Mouse (Mus musculus) spleen, adult 18-20 months (tissue): ENCODE data around the gene Cuedc2.

Source experiments
- DNase-seq, 2 experiments: peaks; one replicate each; pipeline ENCODE4 v3.0.0; 2022; ENCODE audit warnings: mixed read lengths in 2 of 2

Cuedc2 gene

DNA sequence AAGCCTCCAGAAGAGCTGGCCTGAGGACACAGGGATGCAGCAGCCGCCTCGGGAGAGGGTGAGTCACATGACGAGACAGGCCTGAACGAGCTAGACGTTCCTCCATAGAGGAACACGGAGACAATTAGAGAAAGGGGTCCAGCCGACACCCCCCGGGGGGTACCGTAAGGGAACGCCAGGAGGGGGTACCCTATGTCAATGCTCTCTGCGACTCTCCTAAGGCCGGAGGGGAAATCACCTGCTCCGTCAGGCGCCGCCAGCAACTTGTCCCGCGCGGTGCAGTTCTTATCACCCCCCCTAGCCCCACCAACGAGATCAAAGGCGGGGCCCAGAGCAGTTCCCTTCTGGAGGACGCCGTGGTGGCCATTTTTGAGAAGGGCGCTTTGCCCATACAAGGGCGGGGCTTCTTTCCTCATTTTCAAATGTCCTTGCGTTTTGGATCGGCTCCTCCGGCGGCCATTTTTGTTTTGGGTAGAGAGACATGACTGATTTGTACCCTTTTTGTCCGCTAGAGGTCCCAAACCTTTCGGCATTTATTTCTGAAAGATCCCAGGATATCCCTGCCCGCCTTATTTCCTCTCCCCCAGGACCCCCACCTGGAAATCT is at the start of gene Cuedc2:
Gene Cuedc2 (minus strand): TSS at position 372 of the 606 bp plus-strand sequence.
- DNase-seq = peak; percentile 89 to 97

DNA sequence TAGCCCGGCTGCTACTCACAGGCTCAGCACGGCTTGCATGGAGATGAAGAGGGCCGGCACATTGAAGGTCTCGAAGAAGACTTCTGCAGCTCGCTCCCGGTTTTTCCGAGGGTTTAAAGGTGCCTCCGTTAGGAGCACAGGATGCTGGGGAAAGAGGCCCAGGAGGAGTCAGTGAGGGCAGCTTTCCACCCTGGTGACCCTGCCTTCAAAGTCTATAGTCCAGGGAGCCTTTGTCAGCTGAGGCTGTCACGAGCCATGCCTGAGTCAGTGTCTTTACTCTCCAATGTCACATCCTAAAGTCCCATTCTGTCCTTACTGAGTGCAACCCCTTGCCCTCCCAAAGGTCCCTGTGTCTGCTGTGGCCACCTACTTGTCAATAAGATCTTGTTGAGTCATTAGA is 43.8 kb upstream of the Cuedc2 start:
- DNase-seq = no peak

DNA sequence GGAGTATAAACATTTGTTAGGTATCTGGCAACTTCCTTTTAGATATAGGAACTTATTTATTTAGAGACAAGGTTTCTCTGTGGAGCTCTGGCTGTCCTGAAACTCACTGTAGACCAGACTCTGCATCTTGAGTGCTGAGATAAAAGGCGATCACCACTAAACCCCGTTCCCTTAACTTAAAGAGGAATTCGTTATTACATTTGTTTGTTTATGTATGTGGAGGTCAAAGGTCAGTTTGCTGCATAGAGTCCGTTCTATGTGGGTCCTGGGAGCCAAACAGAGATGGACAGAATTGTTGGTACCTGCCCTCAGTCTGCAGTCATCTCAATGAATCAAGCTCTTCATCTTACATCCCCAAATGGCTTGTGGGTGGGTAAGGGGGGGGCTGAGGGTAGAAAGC is 37.4 kb upstream of the Cuedc2 start:
- no peak for DNase-seq

DNA sequence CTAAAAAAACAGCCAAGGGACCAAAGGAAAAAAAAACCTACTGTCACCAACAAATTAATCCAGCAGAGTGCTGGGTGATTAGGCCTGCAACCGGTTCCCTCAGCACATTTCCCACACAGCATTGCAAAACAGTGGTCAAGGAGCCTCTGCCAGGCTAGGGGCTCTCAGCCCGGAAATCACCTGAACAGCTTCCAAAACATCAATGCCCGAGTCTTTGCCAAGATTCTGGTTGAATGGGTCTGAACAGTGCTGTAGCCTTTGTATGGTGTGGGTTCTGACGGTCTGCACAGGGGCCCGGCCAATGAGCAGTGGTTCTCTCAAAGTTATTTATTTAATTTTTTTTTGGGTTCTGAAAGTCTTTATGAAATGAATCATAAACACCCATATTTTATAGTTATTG is 37.0 kb upstream of the Cuedc2 start:
- no peak for DNase-seq

- no peak for DNase-seq
These were observed 36.1 kb upstream of the Cuedc2 start for GRCm38 (mm10) chr19:46374477-46375088.

DNA sequence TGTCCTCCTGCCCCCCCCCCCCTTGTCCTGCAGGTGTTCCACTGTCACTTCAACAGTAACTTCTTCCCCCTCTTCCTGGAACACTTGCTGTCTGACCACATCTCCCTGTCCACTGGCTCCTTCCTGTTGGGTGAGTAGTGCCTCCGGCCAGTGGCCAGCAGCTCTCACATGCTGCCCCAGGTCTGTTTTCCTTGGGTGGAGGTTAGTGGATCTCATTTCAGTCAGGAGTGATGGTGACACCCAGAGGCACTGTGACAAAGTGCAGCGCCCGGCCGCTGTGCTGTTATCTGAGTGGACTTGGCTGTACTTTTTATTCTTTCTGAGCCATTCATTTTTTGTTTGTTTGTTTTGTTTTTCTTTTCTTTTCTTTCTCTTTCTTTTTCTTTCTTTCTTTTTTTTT is 30.7 kb upstream of the Cuedc2 start:
- peak; percentile 22 to 55 for DNase-seq

- DNase-seq = no peak
These were observed 29.5 kb upstream of the Cuedc2 start for GRCm38 (mm10) chr19:46367798-46368590.

DNA sequence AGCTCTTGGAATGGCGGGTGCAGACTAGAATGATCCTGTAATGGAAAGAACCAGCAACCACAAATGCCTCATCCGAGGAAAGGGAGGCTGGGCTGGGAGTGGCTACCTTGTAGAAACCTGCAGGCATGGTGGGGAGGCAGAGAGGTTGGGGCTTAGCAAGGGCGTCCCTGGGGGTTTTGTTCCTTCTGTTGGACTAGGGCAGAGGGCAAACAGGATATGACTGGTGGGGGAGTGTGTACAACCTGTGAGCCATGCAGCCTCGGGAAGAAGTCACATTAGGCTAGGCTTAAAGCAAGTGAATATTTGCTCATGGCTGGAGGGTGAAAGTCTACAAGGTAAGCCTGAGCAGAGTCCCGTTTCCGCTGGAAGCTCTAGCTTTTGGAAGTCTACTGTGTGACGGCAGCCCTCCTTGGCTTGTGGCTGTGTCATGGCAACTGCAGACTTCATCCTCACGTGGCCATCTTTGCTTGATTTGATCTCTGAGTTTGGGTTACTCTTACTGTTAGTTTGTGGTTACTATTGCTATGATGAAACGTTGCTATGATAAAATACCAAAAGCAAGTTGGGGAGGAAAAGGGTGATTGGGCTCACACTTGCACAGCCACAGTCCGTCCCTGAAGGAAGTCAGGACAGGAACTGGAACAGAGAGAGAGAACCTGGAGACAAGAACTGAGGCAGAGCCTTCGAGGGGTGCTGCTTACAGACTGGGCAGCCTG is 24.9 kb upstream of the Cuedc2 start:
- no peak for DNase-seq

DNA sequence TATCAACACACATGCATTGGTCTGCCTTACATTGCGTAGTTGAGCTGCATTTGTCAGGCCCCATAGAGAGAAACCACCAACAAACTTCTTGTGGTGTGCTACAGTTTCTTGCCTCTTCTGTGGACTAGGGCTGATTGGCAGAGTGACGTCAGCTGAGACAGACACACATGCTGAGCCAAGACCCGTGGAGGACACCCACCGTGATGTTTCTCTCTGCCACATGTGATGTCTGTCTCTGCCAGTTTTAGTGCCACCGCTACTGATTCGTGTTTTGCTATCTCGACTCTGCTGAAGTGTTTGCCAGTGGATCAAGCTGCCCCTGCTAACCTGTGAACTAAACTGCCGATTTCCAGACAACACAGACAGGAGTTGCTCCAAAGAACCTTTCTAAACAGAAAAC is 23.6 kb upstream of the Cuedc2 start:
- no peak for DNase-seq

DNA sequence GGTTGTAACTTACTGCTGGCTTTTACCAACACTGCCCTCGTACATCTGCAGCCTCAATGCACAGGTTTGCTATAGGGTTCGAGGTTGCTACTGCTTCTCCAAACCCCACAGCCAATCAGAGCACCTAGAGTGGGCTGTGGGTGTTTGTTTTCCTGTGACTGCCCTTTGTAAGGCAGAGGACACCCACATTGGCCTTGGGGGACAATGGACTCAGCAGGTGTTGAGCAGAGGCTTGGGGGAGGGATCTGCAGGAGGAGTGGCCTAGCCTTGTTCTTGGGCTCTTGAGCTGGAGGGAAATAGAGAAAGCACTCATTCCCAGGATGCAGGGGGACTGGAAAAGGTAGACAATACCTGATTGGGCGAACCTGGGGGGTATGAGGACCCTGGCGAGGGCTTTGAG is 19.9 kb upstream of the Cuedc2 start:
- no peak for DNase-seq

GRCm38 (mm10) chr19:46357344-46358280 is 19.1 kb upstream of the Cuedc2 start:
- no peak for DNase-seq

DNA sequence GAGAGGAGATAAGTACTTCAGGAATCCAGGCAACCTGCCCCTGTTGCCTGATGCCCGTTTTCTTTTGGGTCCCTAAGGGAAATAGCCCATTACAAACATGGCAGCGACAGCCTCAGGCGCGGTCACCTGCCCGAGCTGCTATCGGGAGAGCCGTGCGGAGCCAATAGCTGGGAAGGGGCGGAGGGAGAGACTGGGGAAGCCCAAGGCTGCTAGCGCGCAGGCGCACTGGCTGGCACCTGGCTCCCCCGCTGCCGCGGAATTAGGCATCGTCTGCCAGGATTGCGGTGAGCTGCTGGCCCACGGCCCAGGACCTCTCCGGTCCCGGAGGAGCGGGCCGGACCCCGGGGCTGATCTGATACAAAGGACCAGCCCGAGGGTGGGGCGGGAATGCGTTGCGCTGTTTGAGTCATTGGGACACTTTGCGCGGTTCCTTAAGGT is 18.2 kb upstream of the Cuedc2 start:
- DNase-seq = peak; percentile 64 to 65

DNA sequence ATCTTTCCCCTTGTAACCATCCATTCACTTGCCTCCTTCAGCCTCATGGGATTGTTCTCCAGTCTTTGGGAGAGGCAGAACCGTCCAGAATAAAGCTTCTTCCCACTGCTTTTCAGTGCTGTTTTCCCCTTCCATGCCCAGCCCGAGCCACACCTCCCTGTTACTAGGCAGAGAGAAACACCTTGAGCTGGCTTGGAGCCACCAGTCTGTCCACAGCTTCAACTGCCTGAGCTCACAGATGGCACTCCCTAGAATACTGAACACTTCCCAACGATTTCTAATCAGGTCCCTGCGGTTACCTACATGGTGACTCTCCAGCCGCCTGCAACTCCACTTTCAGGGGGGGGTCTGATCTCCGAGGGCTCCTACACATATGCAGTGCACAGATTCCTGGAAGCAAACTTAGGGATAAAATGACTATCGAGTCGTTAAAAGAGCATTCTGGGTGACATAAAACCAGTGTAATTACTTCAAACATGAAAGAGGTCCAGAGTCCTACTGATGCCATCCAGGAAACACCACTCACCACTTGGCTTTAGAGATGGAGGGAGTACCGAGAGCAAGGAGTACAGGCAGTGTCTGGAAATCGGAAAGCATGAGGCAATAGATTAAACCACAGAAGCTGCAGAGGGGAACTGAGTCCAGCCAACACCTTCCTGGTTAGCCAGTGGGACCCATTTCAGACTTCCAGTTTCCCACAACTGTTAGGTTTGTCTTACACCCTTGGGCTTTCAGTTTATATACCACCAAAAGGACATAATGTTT is 11.8 kb upstream of the Cuedc2 start, which contains the start of gene 2310034G01Rik:
Gene 2310034G01Rik (minus strand): TSS at position 135 of the 765 bp plus-strand sequence.
- no peak for DNase-seq

- DNase-seq = no peak
These were observed 11.0 kb upstream of the Cuedc2 start for GRCm38 (mm10) chr19:46349550-46349949.

GRCm38 (mm10) chr19:46348761-46349458 is 10.4 kb upstream of the Cuedc2 start:
- DNase-seq = peak; percentile 43 to 54

- DNase-seq = no peak
These were observed 9.6 kb upstream of the Cuedc2 start for GRCm38 (mm10) chr19:46347936-46348668.

DNA sequence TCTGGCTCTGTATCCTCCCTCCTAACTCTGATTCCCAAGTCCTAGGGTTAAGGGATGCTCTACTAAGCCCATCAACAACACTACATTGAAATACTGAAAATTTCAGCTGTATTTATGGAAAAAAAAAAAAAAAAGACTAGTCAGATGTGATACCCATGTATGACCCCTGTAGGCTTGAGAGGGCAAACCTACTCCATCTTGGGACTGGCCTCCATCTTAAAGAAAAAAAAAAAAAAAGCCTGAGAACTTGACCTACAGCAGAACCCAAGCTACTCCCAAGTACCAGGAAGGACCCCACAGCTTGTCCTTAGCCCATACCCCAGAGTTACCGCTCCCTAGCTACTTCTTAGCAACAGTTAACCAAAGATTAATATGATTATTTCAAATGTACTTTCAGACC is 8.6 kb upstream of the Cuedc2 start:
- no peak for DNase-seq

DNA sequence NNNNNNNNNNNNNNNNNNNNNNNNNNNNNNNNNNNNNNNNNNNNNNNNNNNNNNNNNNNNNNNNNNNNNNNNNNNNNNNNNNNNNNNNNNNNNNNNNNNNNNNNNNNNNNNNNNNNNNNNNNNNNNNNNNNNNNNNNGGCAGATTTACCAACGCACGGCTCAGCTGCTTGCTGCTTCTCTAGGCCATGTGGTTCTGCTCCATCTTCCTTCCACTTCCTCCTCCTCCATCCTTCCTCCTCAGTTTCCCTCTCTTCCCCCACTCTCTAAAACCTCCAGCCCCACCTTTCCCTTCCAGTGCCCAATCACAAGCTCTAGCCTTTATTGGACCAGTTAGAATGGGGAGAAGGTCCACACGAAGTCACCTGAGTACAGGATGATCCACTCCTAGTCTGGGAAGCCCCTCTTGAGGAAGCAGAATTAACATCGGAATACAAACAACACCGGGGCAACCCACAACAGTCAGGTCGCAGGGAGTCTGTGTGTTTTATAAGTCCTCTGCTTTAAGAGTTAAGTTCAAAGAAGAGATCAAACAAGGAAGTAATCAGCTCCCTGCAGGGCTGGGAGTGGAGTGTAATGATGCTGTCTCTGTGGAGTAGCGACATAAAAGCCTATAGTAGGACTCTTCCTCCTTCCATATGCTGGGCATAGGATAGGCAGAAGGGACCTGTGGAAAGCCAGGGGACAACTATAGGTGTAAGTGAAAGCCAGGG is 6.4 kb upstream of the Cuedc2 start:
- DNase-seq = no peak

DNA sequence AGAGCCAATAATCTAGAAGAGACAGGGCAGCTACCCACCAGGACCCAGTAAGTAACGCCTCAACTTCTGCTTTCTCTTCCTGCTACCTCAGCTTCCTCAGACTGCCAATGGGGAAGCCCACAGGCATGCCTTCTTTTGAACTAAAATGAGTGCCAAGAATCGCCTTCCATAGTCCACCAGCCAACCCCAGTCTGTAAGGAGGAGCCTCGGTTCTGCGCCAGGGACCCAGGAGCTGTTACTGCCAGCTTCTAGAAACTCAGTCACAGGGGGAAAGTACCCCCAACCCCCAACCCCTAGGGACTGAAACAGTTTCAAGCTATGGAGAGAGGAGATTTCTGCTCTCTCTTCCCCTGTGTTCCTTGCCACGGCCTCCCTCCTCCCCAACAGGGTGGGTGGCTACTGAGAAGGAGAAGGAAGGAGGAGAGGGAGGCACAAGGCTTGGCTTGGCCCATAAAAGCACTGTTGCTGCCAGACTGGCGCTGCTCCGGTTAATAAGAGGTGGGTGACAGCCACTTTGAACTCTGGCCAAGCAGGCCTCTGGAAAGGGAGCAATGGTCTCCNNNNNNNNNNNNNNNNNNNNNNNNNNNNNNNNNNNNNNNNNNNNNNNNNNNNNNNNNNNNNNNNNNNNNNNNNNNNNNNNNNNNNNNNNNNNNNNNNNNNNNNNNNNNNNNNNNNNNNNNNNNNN is 927 bp upstream of the Cuedc2 start:
- peak; percentile 37 to 43 for DNase-seq
